Mouse (Mus musculus) mouse trophoblast stem cell (cell line): Measurements from ENCODE around the gene Trim60.

Experiments used
- in situ Hi-C, 2 experiments: fragments of 300-500 bp; cut with MseI, MboI; formaldehyde crosslinking; loops; 2 replicates in 1 of 2; 3 replicates in 1 of 2; pipeline ENCODE4 v1.15.1; 2025

Trim60 gene

DNA sequence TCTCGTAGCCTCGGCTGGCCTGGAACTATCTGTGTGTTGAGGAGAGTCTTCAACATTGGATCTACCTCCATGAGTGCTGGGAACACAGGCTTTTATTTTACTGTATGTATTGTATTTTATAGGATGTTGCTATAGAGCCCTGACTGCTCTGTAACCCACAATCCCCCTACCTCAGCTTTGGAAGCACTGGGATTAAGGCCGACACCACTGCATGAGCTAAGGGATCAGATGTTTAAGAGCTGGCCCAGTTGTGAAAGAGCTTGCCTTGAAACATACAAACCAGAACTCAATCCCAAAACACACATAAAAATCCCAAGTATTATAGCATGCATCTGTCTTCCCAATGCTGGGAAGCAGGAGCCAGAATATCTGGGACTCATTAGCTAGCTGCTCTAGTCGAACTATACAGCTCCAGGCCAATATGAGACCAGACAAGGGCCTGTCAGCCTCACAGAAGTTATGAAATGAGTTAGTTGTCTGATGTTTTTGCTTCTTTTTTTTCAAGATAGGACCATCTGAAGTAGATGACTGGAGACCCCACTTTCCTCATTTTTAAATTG is 19.5 kb downstream of the Trim60 start:
- in situ Hi-C loops: no loop called here

DNA sequence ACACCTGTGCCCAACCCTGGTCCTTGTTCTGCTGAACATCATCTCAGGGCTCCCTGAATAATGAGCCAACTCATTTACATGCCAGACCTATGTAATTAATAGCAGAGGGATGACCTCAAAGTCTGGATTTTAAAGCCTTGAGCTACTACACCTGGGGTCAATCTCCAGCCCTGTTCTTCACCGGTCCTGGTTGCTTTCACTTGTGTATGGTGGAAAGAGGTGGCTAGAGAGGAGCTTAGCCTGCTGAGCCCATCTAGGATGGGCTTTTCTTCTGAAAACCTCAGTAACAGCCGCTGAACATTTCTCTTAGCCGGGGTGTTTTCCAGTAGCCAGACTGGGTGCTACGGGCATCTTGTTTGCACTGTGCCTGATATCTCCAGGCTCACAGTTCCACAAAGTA is 30.7 kb downstream of the Trim60 start, which contains the start of gene Trim75:
TSS of gene Trim75 (minus strand) at position 101 of the 400 bp plus-strand sequence.
- in situ Hi-C loops: no loop called here

- in situ Hi-C loops: no loop called here
Measured at GRCm38 (mm10) chr8:64983150-64983897, 35.1 kb downstream of the Trim60 start.

DNA sequence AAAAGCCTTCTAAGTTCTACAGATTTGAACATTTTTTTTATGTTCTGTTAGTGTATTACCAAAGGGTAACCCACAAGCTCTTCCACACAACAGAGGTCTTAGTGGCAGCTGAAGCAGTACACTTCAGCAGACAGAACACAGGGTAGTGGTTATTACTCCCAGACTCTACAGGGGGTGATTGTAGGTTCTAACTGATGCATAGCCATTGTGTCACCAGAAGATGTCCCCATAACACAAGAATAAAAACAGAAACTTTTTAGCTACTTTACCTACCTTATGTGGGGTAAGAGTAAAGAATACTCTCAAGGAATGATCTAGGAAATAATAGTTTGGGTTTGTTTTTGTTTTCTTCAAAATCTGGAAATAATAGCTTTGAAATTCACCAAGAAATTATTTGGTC is 55.5 kb downstream of the Trim60 start:
- in situ Hi-C loops: no loop called here

DNA sequence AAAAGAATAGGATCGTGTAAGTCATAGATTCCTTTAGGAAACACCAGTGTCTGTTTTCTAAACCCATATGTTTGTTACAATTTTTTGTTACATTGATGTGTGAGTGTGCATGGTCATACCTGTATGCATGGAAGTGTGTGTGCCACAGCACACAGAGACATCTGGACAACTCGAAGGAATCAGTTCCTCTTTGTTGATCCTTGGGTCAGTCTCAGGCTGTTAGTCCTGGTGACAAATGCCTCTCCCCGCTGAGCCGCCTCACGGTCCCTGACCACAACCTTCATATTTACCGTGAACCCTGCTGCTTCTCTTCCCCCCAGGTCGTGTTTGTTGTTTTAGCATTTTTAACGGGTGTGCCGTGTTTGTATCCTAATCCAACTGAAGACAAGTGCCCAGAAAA is 59.4 kb downstream of the Trim60 start:
- in situ Hi-C loops: no loop called here

- in situ Hi-C loops: no loop called here
Measured at GRCm38 (mm10) chr8:64952101-64952500, 66.3 kb downstream of the Trim60 start.
